Mouse (Mus musculus) adipocyte (in vitro differentiated cells): ENCODE data around the gene Szt2.

Experiments
- DNase-seq: peaks from one replicate; pipeline ENCODE4 v3.0.0-alpha.2; 2016; ENCODE audit warnings: low spot score

The Szt2 gene

GRCm38 (mm10) chr4:118357504-118357903 is 51.6 kb downstream of the Szt2 start:
- DNase-seq, result no peak

DNA sequence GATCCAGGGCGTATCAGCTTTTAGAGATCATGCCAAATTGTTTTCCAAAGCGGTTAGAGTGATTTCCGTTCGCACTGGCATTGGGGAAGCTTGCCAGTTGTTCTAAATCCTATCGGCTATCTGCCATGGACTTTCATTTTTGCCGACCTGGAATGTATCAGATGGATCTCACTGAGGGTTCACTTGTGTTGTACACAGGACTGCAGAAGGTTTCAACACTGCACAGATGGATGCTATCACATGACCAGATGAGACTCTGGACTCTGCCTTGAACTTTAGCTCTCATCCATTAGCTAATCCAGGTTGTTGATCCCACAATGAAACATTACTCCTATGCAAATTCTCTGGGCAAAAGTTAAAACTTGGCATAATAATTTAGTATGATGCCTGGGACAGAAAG is 52.3 kb downstream of the Szt2 start:
- DNase-seq, result peak; percentile 43

DNA sequence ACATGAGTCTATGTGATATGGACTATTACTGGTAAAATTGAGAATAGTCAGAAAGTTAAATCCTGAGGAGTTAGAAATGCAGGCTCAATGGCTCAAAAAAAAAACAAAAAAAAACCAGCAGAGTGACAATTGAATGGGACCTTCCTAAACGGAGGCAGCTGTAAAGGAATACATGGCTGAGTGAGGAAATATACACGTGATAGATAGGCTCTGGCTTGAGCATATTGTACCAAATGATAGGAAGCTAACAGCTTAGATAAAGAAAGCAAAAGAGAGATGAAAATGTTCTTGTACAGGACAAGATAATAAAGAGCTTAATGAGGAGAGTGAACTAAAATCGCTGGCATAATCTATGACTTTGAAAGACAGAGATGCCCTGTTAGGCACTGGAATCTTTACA is 54.8 kb downstream of the Szt2 start:
- DNase-seq, result no peak

- no peak for DNase-seq
Measured at GRCm38 (mm10) chr4:118353689-118354088, 55.4 kb downstream of the Szt2 start.

GRCm38 (mm10) chr4:118351828-118352227 is 57.2 kb downstream of the Szt2 start:
- DNase-seq, result no peak

- DNase-seq, result no peak
Measured at GRCm38 (mm10) chr4:118350864-118351263, 58.2 kb downstream of the Szt2 start.

GRCm38 (mm10) chr4:118347529-118348309 is 61.4 kb downstream of the Szt2 start:
- DNase-seq, result no peak

GRCm38 (mm10) chr4:118341447-118341846 is 67.6 kb downstream of the Szt2 start:
- DNase-seq, result no peak

DNA sequence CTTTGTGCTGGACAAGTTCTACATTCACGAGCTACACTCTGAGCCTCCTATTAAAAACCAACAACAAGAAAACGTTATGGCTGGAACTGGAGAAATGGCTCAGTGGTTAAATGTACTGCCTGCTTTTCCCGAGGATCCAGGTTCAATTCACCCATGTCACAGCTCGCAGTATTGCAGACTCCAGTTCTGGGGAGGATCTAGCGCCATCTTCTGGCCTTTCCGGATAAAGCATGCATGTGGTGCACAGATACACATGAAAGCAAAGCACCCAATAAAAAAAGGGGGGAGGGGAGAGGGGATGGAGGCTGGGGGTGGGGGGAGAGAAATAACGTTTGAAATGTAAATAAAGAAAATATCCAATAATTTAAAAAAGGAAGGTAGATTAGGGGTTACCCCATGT is 72.4 kb downstream of the Szt2 start:
- DNase-seq, result no peak

DNA sequence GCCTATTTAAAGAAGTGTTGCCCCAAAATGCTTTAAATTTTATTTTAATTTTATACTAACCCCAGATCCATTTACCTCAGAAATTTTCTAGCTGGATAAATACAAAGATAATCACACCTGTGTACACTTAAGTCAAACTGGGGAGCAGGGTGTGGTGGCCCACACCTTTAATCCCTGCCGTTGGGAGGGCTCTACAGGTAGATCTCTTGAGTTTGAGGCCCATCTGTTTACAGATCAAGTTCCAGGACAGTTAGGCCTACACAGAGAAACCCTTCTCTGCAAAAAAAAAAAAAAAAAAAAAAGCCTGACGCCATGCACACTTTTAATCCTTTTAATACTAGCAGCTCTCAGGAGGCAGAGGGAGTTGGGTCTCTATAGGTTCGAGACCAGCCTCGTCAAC is 73.1 kb downstream of the Szt2 start:
- DNase-seq, result no peak

DNA sequence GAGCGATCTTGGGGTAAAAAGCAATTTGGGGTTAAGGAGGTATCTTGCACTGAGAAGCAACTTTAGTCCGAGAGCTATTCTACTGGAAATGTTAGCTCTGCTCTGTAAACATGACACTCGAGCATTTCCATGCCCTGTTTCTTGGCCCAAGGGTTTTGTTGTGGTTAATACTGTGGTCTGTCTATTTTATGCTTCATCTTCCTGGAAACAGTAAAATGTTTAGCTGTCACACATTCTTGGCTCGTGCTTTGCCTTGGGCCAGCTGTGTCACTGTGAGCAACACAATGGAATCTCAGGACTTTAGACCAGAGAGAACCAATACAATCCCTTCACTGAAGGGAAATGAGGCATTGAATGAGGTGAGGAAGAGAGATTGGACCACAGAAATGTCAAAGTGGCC is 77.3 kb downstream of the Szt2 start:
- DNase-seq, result peak; percentile 36

- peak; percentile 6 for DNase-seq
Measured at GRCm38 (mm10) chr4:118326476-118326875, 82.6 kb downstream of the Szt2 start.

DNA sequence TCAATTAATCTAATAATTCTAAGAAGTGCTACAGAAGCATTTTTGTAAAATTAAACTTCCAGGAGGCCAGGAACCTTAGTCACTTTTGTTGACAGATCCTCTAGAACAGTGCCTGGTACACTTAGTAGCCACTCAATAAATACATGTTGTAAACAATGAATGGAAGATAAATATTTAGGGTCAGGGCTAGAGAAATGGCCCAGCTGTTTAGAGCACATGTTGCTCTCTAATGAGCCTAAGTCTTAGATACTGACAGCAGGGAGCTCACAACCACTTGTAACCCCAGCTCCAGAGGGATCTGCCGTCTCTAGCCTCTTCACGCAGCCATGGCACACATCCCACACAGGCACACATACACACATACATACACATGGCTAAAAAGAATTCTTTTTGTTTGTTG is 88.4 kb downstream of the Szt2 start:
- DNase-seq, result no peak

- no peak for DNase-seq
Measured at GRCm38 (mm10) chr4:118319706-118320344, 89.2 kb downstream of the Szt2 start.

DNA sequence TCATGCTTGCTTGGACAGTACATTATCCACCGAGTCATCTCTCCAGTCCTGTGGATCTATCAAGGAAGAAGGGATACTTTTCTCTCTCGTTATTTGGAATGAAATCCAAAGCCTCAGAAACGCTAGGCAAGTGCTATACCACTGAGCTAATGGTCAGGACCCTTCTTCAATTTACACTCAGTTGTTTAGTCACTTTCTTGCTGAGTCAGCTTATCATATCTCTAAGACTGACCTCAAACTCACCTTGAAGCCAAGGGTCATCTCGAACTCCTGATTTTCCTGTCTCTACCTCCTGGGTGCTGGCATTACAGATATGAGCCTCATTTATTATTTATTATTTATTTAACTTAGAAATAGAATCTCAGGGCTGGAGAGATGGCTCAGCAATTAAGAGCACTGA is 92.4 kb downstream of the Szt2 start:
- no peak for DNase-seq

DNA sequence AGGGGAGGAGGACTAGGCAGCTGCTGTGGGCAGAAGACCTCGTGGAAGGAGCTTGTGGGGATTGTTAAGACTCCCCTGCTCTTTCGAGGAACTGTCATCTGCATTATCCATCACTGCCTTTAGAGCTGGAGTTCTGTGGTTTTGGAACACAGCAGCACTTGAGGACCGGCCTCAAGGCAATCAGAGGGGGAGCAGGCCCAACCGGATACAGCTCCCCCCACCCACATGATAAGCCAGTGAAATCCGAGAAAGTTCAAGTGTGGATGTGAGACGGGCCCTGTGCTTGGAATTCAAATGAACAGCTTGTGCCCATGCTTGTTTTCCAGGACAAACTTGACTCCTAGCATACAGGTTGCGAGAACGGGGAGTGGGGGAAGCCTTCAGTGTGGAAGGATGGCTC is 93.8 kb downstream of the Szt2 start:
- DNase-seq, result no peak
